Mouse (Mus musculus) CH12.LX (cell line): ENCODE data around the gene Pop7. TPM values are rescaled to one million over a fixed set of nuclear protein-coding genes. Genes with fewer than 3 reads are reported as not detected.

Experiments
- DNase-seq: peaks from one replicate; pipeline ENCODE4 v3.0.0-alpha.2; 2013; ENCODE audit errors: extremely low read depth
- H3K27ac ChIP-seq: 2 replicates; pipeline ENCODE4 v1.5.1; 2012; ENCODE audit warnings: low read depth, mild to moderate bottlenecking, control low read depth, moderate library complexity; ENCODE audit not compliant: insufficient read depth
- H3K27me3 ChIP-seq: replicated peaks from 2 replicates; pipeline ENCODE3; 2012; ENCODE audit warnings: inconsistent platforms
- H3K36me3 ChIP-seq, 2 experiments: replicated peaks in 1 of 2; 2 replicates each; pipeline versions ENCODE3 to v1.6.1; 2012; ENCODE audit warnings: inconsistent platforms in 1 of 2, low read length in 1 of 2, mild to moderate bottlenecking in 1 of 2, mixed read lengths in 1 of 2, moderate library complexity in 1 of 2; ENCODE audit not compliant: control insufficient read depth in 1 of 2, insufficient read depth in 1 of 2
- H3K4me1 ChIP-seq, 2 experiments: 2 replicates each; pipeline ENCODE4 v1.6.1; 2012; ENCODE audit warnings: inconsistent platforms in 1 of 2, moderate library complexity in 1 of 2; ENCODE audit not compliant: insufficient read depth in 2 of 2, control insufficient read depth in 1 of 2
- H3K4me2 ChIP-seq: 2 replicates; pipeline ENCODE4 v1.6.1; 2012; ENCODE audit warnings: low read depth, mild to moderate bottlenecking, control low read depth; ENCODE audit not compliant: poor library complexity, insufficient read depth, severe bottlenecking
- H3K4me3 ChIP-seq, 3 experiments: fragments of 150-350 bp in 1 of 3; sonication (generic) in 1 of 3; replicated peaks in 1 of 3; 2 replicates each; pipeline versions ENCODE3 to v1.5.1; 2011 to 2012; ENCODE audit warnings: low read depth in 2 of 3, low read length in 2 of 3, mild to moderate bottlenecking in 2 of 3, moderate library complexity in 2 of 3, control low read depth in 1 of 3, improper control_type of control experiment in 1 of 3, inconsistent platforms in 1 of 3, mixed read lengths in 1 of 3; ENCODE audit not compliant: poor library complexity in 1 of 3
- H3K79me2 ChIP-seq: replicated peaks from 2 replicates; pipeline ENCODE4 v1.6.1; 2012; ENCODE audit warnings: mild to moderate bottlenecking, moderate library complexity; ENCODE audit not compliant: control insufficient read depth, poor library complexity, insufficient read depth, severe bottlenecking; ENCODE audit errors: extremely low read depth
- H3K9ac ChIP-seq: 2 replicates; pipeline ENCODE4 v1.6.1; 2012; ENCODE audit warnings: low read depth, mild to moderate bottlenecking, control low read depth, moderate library complexity; ENCODE audit not compliant: insufficient read depth
- H3K9me3 ChIP-seq: replicated peaks from 2 replicates; pipeline ENCODE3; 2012; ENCODE audit warnings: low read length, inconsistent platforms, mixed read lengths
- CHD2 ChIP-seq: IDR thresholded peaks from 2 replicates; pipeline ENCODE4 v1.6.1; 2011; ENCODE audit warnings: low read length, improper control_type of control experiment
- CTCF ChIP-seq, 2 experiments: IDR thresholded peaks in 1 of 2; conservative IDR thresholded peaks in 1 of 2; 2 replicates each; pipeline ENCODE4 v1.5.1; 2011 to 2012; ENCODE audit warnings: low read depth in 2 of 2, low read length in 2 of 2, improper control_type of control experiment in 1 of 2, inconsistent platforms in 1 of 2, mild to moderate bottlenecking in 1 of 2, moderate library complexity in 1 of 2
- E2F4 ChIP-seq: IDR thresholded peaks from 2 replicates; pipeline ENCODE4 v1.6.1; 2011; ENCODE audit warnings: low read depth, low read length, improper control_type of control experiment; ENCODE audit not compliant: insufficient replicate concordance
- ETS1 ChIP-seq: conservative IDR thresholded peaks from 2 replicates; pipeline ENCODE4 v1.6.1; 2012; ENCODE audit warnings: low read depth, mild to moderate bottlenecking, inconsistent platforms, low read length, improper control_type of control experiment, moderate library complexity
- GABPA ChIP-seq: IDR thresholded peaks from 2 replicates; pipeline ENCODE4 v1.6.1; 2012; ENCODE audit warnings: low read depth, low read length, improper control_type of control experiment, inconsistent platforms; ENCODE audit not compliant: insufficient replicate concordance
- IRF4 ChIP-seq: IDR thresholded peaks from 2 replicates; pipeline ENCODE4 v1.6.1; 2014; ENCODE audit warnings: low read depth, mild to moderate bottlenecking, inconsistent platforms, low read length, improper control_type of control experiment
- MAFK ChIP-seq: IDR thresholded peaks from 2 replicates; pipeline ENCODE4 v1.6.1; 2011; ENCODE audit warnings: low read length, improper control_type of control experiment; ENCODE audit not compliant: insufficient replicate concordance
- MAZ ChIP-seq: IDR thresholded peaks from 2 replicates; pipeline ENCODE4 v1.6.1; 2012; ENCODE audit warnings: low read depth, mild to moderate bottlenecking, inconsistent platforms, low read length, improper control_type of control experiment, moderate library complexity
- MXI1 ChIP-seq: IDR thresholded peaks from 2 replicates; pipeline ENCODE4 v1.6.1; 2011; ENCODE audit warnings: mild to moderate bottlenecking, low read depth, low read length, improper control_type of control experiment
- NELFE ChIP-seq: IDR thresholded peaks from 2 replicates; pipeline ENCODE4 v1.6.1; 2011; ENCODE audit warnings: low read depth, low read length, improper control_type of control experiment
- PAX5 ChIP-seq: IDR thresholded peaks from 2 replicates; pipeline ENCODE4 v1.6.1; 2012; ENCODE audit warnings: low read length, inconsistent platforms, mixed read lengths
- RAD21 ChIP-seq: IDR thresholded peaks from 2 replicates; pipeline ENCODE4 v1.6.1; 2011; ENCODE audit warnings: low read depth, mild to moderate bottlenecking, low read length, improper control_type of control experiment, moderate library complexity
- RCOR1 ChIP-seq: conservative IDR thresholded peaks from 2 replicates; pipeline ENCODE4 v1.6.1; 2012; ENCODE audit warnings: low read depth, mild to moderate bottlenecking, inconsistent platforms, low read length, improper control_type of control experiment
- SIN3A ChIP-seq: IDR thresholded peaks from 2 replicates; pipeline ENCODE4 v1.6.1; 2012; ENCODE audit warnings: low read length, improper control_type of control experiment, inconsistent platforms
- SMC3 ChIP-seq: IDR thresholded peaks from 2 replicates; pipeline ENCODE4 v1.6.1; 2011; ENCODE audit warnings: low read depth, low read length, improper control_type of control experiment
- TBP ChIP-seq: conservative IDR thresholded peaks from 2 replicates; pipeline ENCODE4 v1.6.1; 2011; ENCODE audit warnings: low read depth, low read length, improper control_type of control experiment
- USF2 ChIP-seq: conservative IDR thresholded peaks from 2 replicates; pipeline ENCODE4 v1.6.1; 2011; ENCODE audit warnings: low read depth, low read length, improper control_type of control experiment
- ZKSCAN1 ChIP-seq: IDR thresholded peaks from 2 replicates; pipeline ENCODE4 v1.6.1; 2012; ENCODE audit warnings: low read depth, inconsistent platforms, low read length, improper control_type of control experiment, borderline replicate concordance
- ZNF384 ChIP-seq: IDR thresholded peaks from 2 replicates; pipeline ENCODE4 v1.6.1; 2012; ENCODE audit warnings: low read depth, low read length, improper control_type of control experiment, inconsistent platforms
- dilution Hi-C: fragments of 300-500 bp; cut with MboI; formaldehyde crosslinking; loops from 2 replicates; pipeline ENCODE4 v1.14.3; 2020; ENCODE audit warnings: low sequenced_read_pairs; ENCODE audit not compliant: extremely low pct_unique_long_range_greater_than_20kb, extremely low pct_ligation_motif_present
- in situ Hi-C: fragments of 300-500 bp; cut with MboI; formaldehyde crosslinking; loops from 3 replicates; pipeline ENCODE4 v1.14.3; 2019; ENCODE audit warnings: low sequenced_read_pairs, low pct_ligation_motif_present, low pct_unique_long_range_greater_than_20kb, mixed read lengths
- polyA plus RNA-seq: library from polyadenylated mRNA; unstranded; fragments of >175 nt; gene quantifications from 2 replicates; pipeline ENCODE4 v1.2.1, GENCODE M21; 2012; ENCODE audit warnings: low read depth; ENCODE audit not compliant: insufficient read length
- total RNA-seq, 2 experiments: library from RNA; depleted of rRNA; stranded (reverse); fragments of 300-350 nt in 1 of 2; fragments of >200 nt in 1 of 2; gene quantifications; 2 replicates each; pipeline ENCODE4 v1.2.3; 2012 to 2014

The Pop7 gene
- total and polyA plus RNA-seq, 3 experiments = 35.0 to 44.2 (median 38.5) TPM

GRCm38 (mm10) chr5:137519691-137520550, 17.6 kb upstream of the Pop7 start:
- Histone ChIP-seq H3K27me3 (no peaks in the 10 kb centered on the region), H3K79me2 (peaks cover 5% of the 10 kb centered on the region; the same call in 1 of the 2 replicates), H3K4me3 (no peak overlapping the region), H3K4me2 (no peak overlapping the region), H3K9ac (no peak overlapping the region), H3K4me1 (peaks cover 0 to 12% of the 10 kb centered on the region in 2 experiments; a peak in 2 of 4 replicates), H3K36me3 (peaks cover 65 to 89% of the 10 kb centered on the region in 2 experiments), H3K9me3 (no peaks in the 10 kb centered on the region), H3K27ac (no peak overlapping the region)
- dilution Hi-C loops (no loop called here), in situ Hi-C loops (loop anchor here (25.0 kb wide), 1 partner anchor 242 kb away; no protein-coding TSS in a partner anchor)
- DNase-seq = no peak
- TF ChIP-seq TBP (no peak), PAX5 (no peak), ETS1 (no peak), MXI1 (no peak), USF2 (no peak), GABPA (no peak), ZNF384 (no peak), RCOR1 (no peak), CHD2 (no peak), ZKSCAN1 (no peak), IRF4 (no peak)

GRCm38 (mm10) chr5:137518436-137518835, 16.1 kb upstream of the Pop7 start, which contains the start of gene Gigyf1:
Gigyf1 (plus strand) TSS chr5:137518548.
- H3K4me1 ChIP-seq = peaks cover 0 to 11% of the 10 kb centered on the region in 2 experiments; a peak in 2 of 4 replicates
- peak; percentile 29 for DNase-seq

More at GRCm38 (mm10) chr5:137518436-137518835, 16.1 kb upstream of the Pop7 start, which contains the start of gene Gigyf1:
- Histone ChIP-seq H3K9me3 (no peaks in the 10 kb centered on the region), H3K27ac (no peak within 1 kb of the TSS), H3K4me3 (no peak within 1 kb of the TSS), H3K79me2 (peaks cover 9% of the 10 kb centered on the region), H3K27me3 (no peaks in the 10 kb centered on the region), H3K4me2 (no peak within 1 kb of the TSS), H3K36me3 (peaks cover 54 to 86% of the 10 kb centered on the region in 2 experiments), H3K9ac (no peak within 1 kb of the TSS)
- TF ChIP-seq RAD21 = peak; percentile 19
- no peak for TF ChIP-seq MAZ
- no peak for TF ChIP-seq MAFK
- peak; percentile 56 for TF ChIP-seq SMC3
- no peak for TF ChIP-seq GABPA
- TF ChIP-seq CTCF (conservative IDR thresholded peaks at IDR 0.05 in 1 of 2, IDR thresholded peaks at IDR 0.05 in 1 of 2; ENCODE audit: low read depth in 2 of 2, low read length in 2 of 2) = peak; percentile 18 to 58; a peak in 2 of 4 replicates
- TF ChIP-seq NELFE = no peak
- TF ChIP-seq SIN3A = no peak
- no peak for TF ChIP-seq E2F4
- dilution Hi-C loops (no loop called here), in situ Hi-C loops (loop anchor here (25.0 kb wide), 1 partner anchor 244 kb away; no protein-coding TSS in a partner anchor)
